Comparison of ENCODE assay signal across 9 mouse cellular contexts in the genomic region with DNA sequence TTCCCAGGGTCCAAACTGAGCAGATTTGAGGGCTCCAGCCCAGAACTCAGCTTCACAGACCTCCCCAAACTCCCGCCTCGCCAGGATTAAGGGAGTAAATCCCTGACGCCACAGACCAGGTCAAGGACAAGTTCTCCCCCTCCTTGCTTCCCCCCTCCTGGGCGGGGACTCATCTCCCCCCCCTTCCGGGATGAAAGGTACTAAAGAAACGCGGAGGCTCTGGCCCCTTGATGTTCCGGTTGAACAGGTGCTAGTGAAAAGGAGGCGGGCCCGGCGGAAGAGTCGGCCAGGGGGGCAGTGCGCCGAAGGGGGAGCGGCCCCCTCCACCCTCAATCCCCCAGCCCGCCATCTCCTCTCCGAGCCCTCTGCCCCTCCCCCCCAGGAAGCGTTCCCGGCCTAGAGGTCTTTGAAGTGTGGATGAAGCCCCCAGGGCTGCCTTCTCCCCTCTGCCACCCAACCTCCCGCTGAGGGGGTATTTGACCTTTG. TPM values are rescaled to one million over a fixed set of nuclear protein-coding genes. Genes with fewer than 3 reads are reported as not detected.
A peak's percentile ranks its signal among the peaks of the same experiment; 100 is the strongest.
DNase-seq lines count a peak whose midpoint lies in the region; ATAC-seq and TF ChIP-seq lines count a peak whose summit lies in the region.
"Had no signal": no experiment of that assay in that cellular context is flagged by ENCODE, and none has a peak within 500 bp of the region (broad histone marks: within the 10 kb centered on the region; RNA-seq: fewer than 3 reads in every experiment).

No protein-coding gene starts in this region.

- H3K9me3 ChIP-seq in heart, embryonic 13.5 days: no peaks in the 10 kb centered on the region

- peak; percentile 83 for DNase-seq in gastrocnemius, adult 2 months
- DNase-seq in gastrocnemius, postnatal 36 days: no peak
- peak; percentile 52 to 54 for DNase-seq in cerebellum, postnatal 10 days
- DNase-seq in kidney, postnatal 10 days: peak; percentile 83
- DNase-seq in mesoderm, embryonic 11.5 days (ENCODE audit: low read depth, low spot score): peak; percentile 39
- DNase-seq in testis, postnatal 14 days (ENCODE audit: low spot score): peak; percentile 75
- DNase-seq in layer of hippocampus, postnatal 36 days: no peak

- peak overlapping the region; percentile 92 for H3K27ac ChIP-seq in gastrocnemius, adult 2 months
- peak overlapping the region; percentile 95 for H3K27ac ChIP-seq in heart, embryonic 13.5 days (replicated peaks)

- WGBS in heart, embryonic 13.5 days: under 1% methylated on average over 16 of the region's 20 CpGs

- ATAC-seq in heart, embryonic 13.5 days (ENCODE audit: extremely low read depth, insufficient number of reproducible peaks, low FRiP score, low TSS enrichment): no peak
- ATAC-seq: Patski had no signal

- peak overlapping the region; percentile 90 for H3K4me2 ChIP-seq in heart, embryonic 13.5 days

- no peak for TF ChIP-seq CTCF in gastrocnemius, adult 2 months (IDR thresholded peaks at IDR 0.05)

- intact Hi-C loops in gastrocnemius, adult 2 months (cut with DNase I): no loop called here
- intact Hi-C loops in gastrocnemius, postnatal 36 days (cut with DNase I): no loop called here

- H3K9ac ChIP-seq in heart, embryonic 13.5 days: peak overlapping the region; percentile 97

- peaks cover 67% of the 10 kb centered on the region for H3K4me1 ChIP-seq in heart, embryonic 13.5 days

- H3K4me3 ChIP-seq in gastrocnemius, adult 2 months: peak overlapping the region; percentile 87
- peak overlapping the region; percentile 92 for H3K4me3 ChIP-seq in heart, embryonic 13.5 days

- peaks cover 15% of the 10 kb centered on the region for H3K36me3 ChIP-seq in heart, embryonic 13.5 days

- H3K27me3 ChIP-seq in heart, embryonic 13.5 days (replicated peaks): peaks cover 11% of the 10 kb centered on the region
- H3K27me3 ChIP-seq: Patski had no signal

RNA-seq across cellular contexts. Expression of gene Mllt6, which starts 1.5 kb away (rescaled TPM):
- total RNA-seq in gastrocnemius, adult 2 months (2021): 10 to 100 TPM; 41.9 to 54.7 TPM
- 10 to 100 TPM; 40.7 to 46.4 TPM for total RNA-seq in gastrocnemius, postnatal 36 days (2021)
- polyA plus RNA-seq in heart, embryonic 13.5 days (2015; fragmentation: Nextera tagmentation; extraction: Ambion mirVana): 1.7 and 1.9 TPM in 2 replicates
- 100 to 1,000 TPM; 105 to 110 TPM for total RNA-seq in layer of hippocampus, postnatal 36 days (2021)

RNA-seq across cellular contexts. Expression of gene Cisd3, which starts 23.9 kb away (rescaled TPM):
- total RNA-seq in gastrocnemius, adult 2 months (2021): 100 to 1,000 TPM in 1 of 2 experiments, 10 to 100 TPM in 1; 96.2 to 111 TPM
- 100 to 1,000 TPM; 103 to 108 TPM for total RNA-seq in gastrocnemius, postnatal 36 days (2021)
- 44.1 and 53.7 TPM in 2 replicates for polyA plus RNA-seq in heart, embryonic 13.5 days (2015; fragmentation: Nextera tagmentation; extraction: Ambion mirVana)
- 10 to 100 TPM; 52.8 to 58.2 TPM for total RNA-seq in layer of hippocampus, postnatal 36 days (2021)

RNA-seq across cellular contexts. Expression of gene Epop, which starts 32.2 kb away (rescaled TPM):
- total RNA-seq in gastrocnemius, adult 2 months (2021): 1 to 10 TPM in 1 of 2 experiments, under 1 TPM in 1; 0.98 to 1.5 TPM
- total RNA-seq in gastrocnemius, postnatal 36 days (2021): 1 to 10 TPM in 1 of 2 experiments, under 1 TPM in 1; 0.91 to 1.2 TPM
- polyA plus RNA-seq in heart, embryonic 13.5 days (2015; fragmentation: Nextera tagmentation; extraction: Ambion mirVana): 1.1 and 1.4 TPM in 2 replicates
- total RNA-seq in layer of hippocampus, postnatal 36 days (2021): 10 to 100 TPM; 33.6 to 34.2 TPM

RNA-seq across cellular contexts. Expression of gene Pcgf2, which starts 38.6 kb away (rescaled TPM):
- 1 to 10 TPM; 1.7 to 2.9 TPM for total RNA-seq in gastrocnemius, adult 2 months (2021)
- total RNA-seq in gastrocnemius, postnatal 36 days (2021): 1 to 10 TPM; 2.1 to 2.3 TPM
- 10.5 and 11.0 TPM in 2 replicates for polyA plus RNA-seq in heart, embryonic 13.5 days (2015; fragmentation: Nextera tagmentation; extraction: Ambion mirVana)
- 10 to 100 TPM; 23.5 to 30.6 TPM for total RNA-seq in layer of hippocampus, postnatal 36 days (2021)

RNA-seq across cellular contexts. Expression of gene Psmb3, which starts 41.5 kb away (rescaled TPM):
- 100 to 1,000 TPM; 141 to 159 TPM for total RNA-seq in gastrocnemius, adult 2 months (2021)
- 100 to 1,000 TPM; 124 to 129 TPM for total RNA-seq in gastrocnemius, postnatal 36 days (2021)
- 371 and 445 TPM in 2 replicates for polyA plus RNA-seq in heart, embryonic 13.5 days (2015; fragmentation: Nextera tagmentation; extraction: Ambion mirVana)
- 100 to 1,000 TPM; 125 to 129 TPM for total RNA-seq in layer of hippocampus, postnatal 36 days (2021)

Comparison
In these comparisons a context has a peak if more than half of its experiments do, and no peak if none do; other contexts are left out.
1. DNase-seq: peak in gastrocnemius, adult 2 months (single experiment), cerebellum, postnatal 10 days (2 of 2), kidney, postnatal 10 days (single experiment), mesoderm, embryonic 11.5 days (single experiment) and testis, postnatal 14 days (single experiment); none in gastrocnemius, postnatal 36 days (0 of 2) and layer of hippocampus, postnatal 36 days (0 of 2).
2. RNA of gene Epop, which starts 32.2 kb away (total RNA-seq): 33.6 to 34.2 TPM in layer of hippocampus, postnatal 36 days; 0.98 to 1.5 TPM in gastrocnemius, adult 2 months and 0.91 to 1.2 TPM in gastrocnemius, postnatal 36 days; every median in the first group is over 10 times any median in the second.